Mouse (Mus musculus): ENCODE data around the gene Olfr1462. TPM values are rescaled to one million over a fixed set of nuclear protein-coding genes. Genes with fewer than 3 reads are reported as not detected.

Gene Olfr1462
- polyA plus RNA-seq (2012; rRNA removed), result not detected in 2 replicates

DNA sequence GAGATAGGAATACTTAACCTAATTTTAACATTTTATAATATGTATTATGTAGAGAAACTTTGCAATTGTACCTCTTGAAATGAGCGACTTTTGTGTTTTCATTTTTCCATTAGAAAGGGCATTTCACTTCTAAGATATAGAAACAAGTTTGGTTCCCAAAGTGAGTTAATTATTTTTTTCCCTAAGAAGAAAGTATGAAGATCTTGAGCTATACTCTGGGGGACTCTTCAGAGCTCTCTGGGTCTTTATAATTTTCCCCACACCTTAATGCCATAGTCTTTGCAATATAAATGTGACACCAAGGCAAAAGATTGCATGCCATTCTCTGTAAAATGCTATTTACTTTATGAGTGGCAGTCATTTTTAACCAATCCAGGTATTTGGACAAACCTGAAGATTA is at the start of gene Olfr1462:
Olfr1462 (plus strand) TSS at position 301 of the 400 bp plus-strand sequence.
- no peak for DNase-seq (ENCODE audit: low read depth, low spot score)
- WGBS, result 75% methylated on average over 1 of the region's 1 CpGs

DNA sequence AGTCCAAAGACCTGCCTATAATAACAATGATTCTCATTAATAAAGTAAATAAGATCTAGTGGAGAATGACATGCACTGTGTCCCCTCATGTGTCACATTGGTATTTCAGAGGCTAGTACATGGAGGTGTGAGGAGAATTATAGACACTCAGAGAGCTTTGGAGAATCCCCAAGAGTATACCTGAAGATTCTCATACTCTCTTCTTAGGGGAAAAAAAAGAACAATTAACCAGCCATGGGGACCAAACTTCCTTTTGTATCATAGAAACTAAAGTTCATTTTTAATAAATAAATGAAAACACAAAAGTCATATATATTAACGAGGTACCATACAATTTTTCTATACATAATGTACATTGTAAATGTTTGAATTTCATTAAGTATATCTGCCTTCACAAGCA is 36.1 kb upstream of the Olfr1462 start, which contains the start of gene Olfr1459:
Olfr1459 (minus strand) TSS at position 101 of the 400 bp plus-strand sequence.
- 69% methylated on average over 1 of the region's 1 CpGs for WGBS
- no peak for DNase-seq (ENCODE audit: low read depth, low spot score)

DNA sequence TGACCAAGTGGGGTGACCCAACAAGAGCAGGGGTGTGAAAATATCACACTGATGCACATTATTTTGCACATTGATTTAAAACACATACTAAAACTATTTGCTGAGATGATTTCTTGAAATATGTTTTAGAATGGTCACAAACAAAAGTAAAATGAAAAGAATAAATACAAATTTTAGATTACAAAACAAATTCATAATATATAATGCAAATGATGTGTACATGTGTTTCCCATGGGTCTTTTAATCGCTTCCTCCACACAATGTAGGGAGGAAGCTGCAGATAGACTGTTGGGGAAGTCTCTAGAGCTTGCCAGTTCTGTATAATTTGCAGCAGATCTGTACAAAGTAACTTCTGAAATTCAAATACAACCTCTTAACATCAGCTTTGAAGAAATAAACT is 22.8 kb upstream of the Olfr1462 start, which contains the start of gene Olfr1461:
Olfr1461 (plus strand) TSS at position 301 of the 400 bp plus-strand sequence.
- no peak for DNase-seq (ENCODE audit: low read depth, low spot score)
- WGBS, result 38% methylated on average over 1 of the region's 1 CpGs

DNA sequence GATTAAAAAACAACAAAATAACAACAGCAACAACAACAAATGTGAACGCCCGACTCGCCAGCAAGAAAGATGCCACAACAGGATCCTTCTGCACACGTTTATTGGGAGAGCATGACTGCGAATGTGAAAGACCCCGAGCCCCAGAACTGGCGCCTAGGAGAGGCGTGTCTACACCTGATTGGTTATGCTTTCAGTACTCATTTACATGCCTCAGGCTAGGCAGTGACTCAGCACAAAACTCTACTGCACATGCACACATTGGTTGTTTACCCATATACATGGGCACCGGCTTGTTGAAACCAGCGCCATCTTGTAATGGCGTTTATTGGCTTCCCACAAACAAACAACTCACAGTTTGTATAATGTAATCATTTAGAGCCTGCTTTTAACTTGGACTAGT is 36.1 kb downstream of the Olfr1462 start:
- WGBS, result 85% methylated on average over 11 of the region's 11 CpGs
- no peak for DNase-seq (ENCODE audit: low read depth, low spot score)

DNA sequence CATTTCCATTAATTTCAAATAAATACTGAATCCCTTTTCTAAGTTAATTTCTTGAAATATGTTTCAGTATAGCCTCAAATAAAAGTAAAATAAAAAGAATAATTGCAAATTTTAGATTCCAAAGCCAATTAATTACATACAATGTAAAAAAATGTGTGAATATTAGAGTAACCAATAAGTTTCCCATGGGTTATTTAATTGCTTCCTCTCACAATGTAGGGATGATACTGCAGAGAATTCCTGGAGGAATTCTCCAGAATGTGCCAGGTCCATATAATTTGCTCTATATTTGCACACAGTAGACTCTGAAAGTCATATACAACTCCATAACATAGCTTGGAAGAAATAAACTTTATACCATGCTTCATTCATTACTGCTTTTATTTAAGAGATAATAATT is 45.5 kb downstream of the Olfr1462 start, which contains the start of gene Olfr1463:
Olfr1463 (plus strand) TSS at position 301 of the 400 bp plus-strand sequence.
- DNase-seq (ENCODE audit: low read depth, low spot score), result no peak

Other genes with a start within 250 kb of the Olfr1462 start
- gene Olfr1450, start 235.5 kb upstream of the Olfr1462 start, polyA plus RNA-seq (2012; rRNA removed), result not detected in 2 replicates
- not detected in 2 replicates for gene Olfr1451, start 190.7 kb upstream of the Olfr1462 start, polyA plus RNA-seq (2012; rRNA removed)
- not detected in 2 replicates for gene Olfr1453, start 157.4 kb upstream of the Olfr1462 start, polyA plus RNA-seq (2012; rRNA removed)
- gene Olfr1454, start 125.1 kb upstream of the Olfr1462 start, polyA plus RNA-seq (2012; rRNA removed), result not detected in 2 replicates
- not detected in 2 replicates for gene Olfr1457, start 87.8 kb upstream of the Olfr1462 start, polyA plus RNA-seq (2012; rRNA removed)
- not detected in 2 replicates for gene Olfr1458, start 79.0 kb upstream of the Olfr1462 start, polyA plus RNA-seq (2012; rRNA removed)
- not detected in 2 replicates for gene Olfr1459, start 36.2 kb upstream of the Olfr1462 start, polyA plus RNA-seq (2012; rRNA removed)
- not detected in 2 replicates for gene Olfr1461, start 22.7 kb upstream of the Olfr1462 start, polyA plus RNA-seq (2012; rRNA removed)
- not detected in 2 replicates for gene Olfr1463, start 45.6 kb downstream of the Olfr1462 start, polyA plus RNA-seq (2012; rRNA removed)
- not detected in 2 replicates for gene Olfr1465, start 129.8 kb downstream of the Olfr1462 start, polyA plus RNA-seq (2012; rRNA removed)
- not detected in 2 replicates for gene Olfr1466, start 153.1 kb downstream of the Olfr1462 start, polyA plus RNA-seq (2012; rRNA removed)
- gene Olfr1467, start 176.5 kb downstream of the Olfr1462 start, polyA plus RNA-seq (2012; rRNA removed), result not detected in 2 replicates
- gene Olfr1469, start 222.1 kb downstream of the Olfr1462 start, polyA plus RNA-seq (2012; rRNA removed), result not detected in 2 replicates

Measured in large intestine, adult 2 months (tissue).